Mouse (Mus musculus) layer of hippocampus, postnatal 14 days (tissue): ENCODE results near the gene Tmem150a. TPM values are rescaled to one million over a fixed set of nuclear protein-coding genes. Genes with fewer than 3 reads are reported as not detected.

Experiments
- DNase-seq, 2 experiments: peaks; one replicate each; pipeline ENCODE4 v3.0.0; 2021 to 2022; ENCODE audit warnings: low spot score in 2 of 2, mixed read lengths in 1 of 2
- long read RNA-seq, 2 experiments: library from polyadenylated mRNA; stranded (forward); transcript quantifications; one replicate each; pipeline ENCODE4 v2.0.0; 2021
- total RNA-seq, 2 experiments: library from RNA; stranded (reverse); gene quantifications; 2 replicates each; pipeline ENCODE4 v1.2.3; 2021

The Tmem150a gene
- 10 to 100 TPM; 12.6 to 13.7 TPM for total RNA-seq
- long read RNA-seq, experiment 1, partial matches to known transcripts = 1 of 8 reads
- long read RNA-seq, experiment 1, other reads (novel, unspliced or antisense) = 3 of 8 reads
- long read RNA-seq, experiment 2, transcript Tmem150a-201 (8 exons, 1,546 nt) = major isoform, 8 of 18 reads
- long read RNA-seq, experiment 2, partial matches to known transcripts = 6 of 18 reads
- long read RNA-seq, experiment 2, other reads (novel, unspliced or antisense) = 4 of 18 reads

GRCm38 (mm10) chr6:72355066-72355911 lies at the start of gene Tmem150a:
Tmem150a (plus strand) TSS chr6:72355447.
- peak; percentile 71 to 74 for DNase-seq

GRCm38 (mm10) chr6:72312198-72312597 lies 43.0 kb upstream of the Tmem150a start:
- no peak for DNase-seq

- no peak for DNase-seq
Measured at GRCm38 (mm10) chr6:72313124-72313867, 42.0 kb upstream of the Tmem150a start.

- no peak for DNase-seq
Measured at GRCm38 (mm10) chr6:72315384-72315783, 39.9 kb upstream of the Tmem150a start.

- DNase-seq = no peak
Measured at GRCm38 (mm10) chr6:72316044-72316443, 39.2 kb upstream of the Tmem150a start.

GRCm38 (mm10) chr6:72318440-72318839 lies 36.8 kb upstream of the Tmem150a start:
- no peak for DNase-seq

GRCm38 (mm10) chr6:72319019-72319418 lies 36.2 kb upstream of the Tmem150a start:
- peak; percentile 63 to 73 for DNase-seq

GRCm38 (mm10) chr6:72322936-72323335 lies 32.3 kb upstream of the Tmem150a start:
- no peak for DNase-seq

- no peak for DNase-seq
Measured at GRCm38 (mm10) chr6:72323786-72324508, 31.3 kb upstream of the Tmem150a start.

GRCm38 (mm10) chr6:72326274-72326673 lies 29.0 kb upstream of the Tmem150a start:
- DNase-seq = peak; percentile 38 to 54

GRCm38 (mm10) chr6:72329019-72329418 lies 26.2 kb upstream of the Tmem150a start:
- DNase-seq = no peak

- DNase-seq = no peak
Measured at GRCm38 (mm10) chr6:72330133-72330532, 25.1 kb upstream of the Tmem150a start.

- DNase-seq = no peak
Measured at GRCm38 (mm10) chr6:72333111-72333510, 22.1 kb upstream of the Tmem150a start.

- DNase-seq = no peak
Measured at GRCm38 (mm10) chr6:72340481-72340880, 14.8 kb upstream of the Tmem150a start.

- no peak for DNase-seq
Measured at GRCm38 (mm10) chr6:72344396-72345073, 10.7 kb upstream of the Tmem150a start.

- peak; percentile 91 to 96 for DNase-seq
Measured at GRCm38 (mm10) chr6:72345074-72345567, 10.1 kb upstream of the Tmem150a start, which contains the start of gene Usp39. Usp39 (minus strand) TSS chr6:72345184.

GRCm38 (mm10) chr6:72345633-72346032 lies 9.6 kb upstream of the Tmem150a start:
- DNase-seq = no peak

- DNase-seq = no peak
Measured at GRCm38 (mm10) chr6:72346261-72346660, 9.0 kb upstream of the Tmem150a start.

- DNase-seq = peak; percentile 70
Measured at GRCm38 (mm10) chr6:72347166-72347941, 7.9 kb upstream of the Tmem150a start, which contains the start of gene 0610030E20Rik. 0610030E20Rik (plus strand) TSS chr6:72347317.
